Mouse (Mus musculus): ENCODE results near the gene Dusp7. TPM values are rescaled to one million over a fixed set of nuclear protein-coding genes. Genes with fewer than 3 reads are reported as not detected.

Dusp7 gene
- polyA plus RNA-seq, 1 experiment from 2014 or later = 24.9 TPM

- peaks cover 44% of the 10 kb centered on the region for H3K4me1 ChIP-seq (ENCODE audit: control insufficient read depth, insufficient read depth, low read length)
- H3K4me3 ChIP-seq (ENCODE audit: low read depth, low read length) = no peak overlapping the region
- no peaks in the 10 kb centered on the region for H3K9me3 ChIP-seq (ENCODE audit: control insufficient read depth, low read depth, low read length)
- H3K36me3 ChIP-seq (ENCODE audit: control insufficient read depth, insufficient read depth, low read length) = no peaks in the 10 kb centered on the region
- no peaks in the 10 kb centered on the region for H3K27me3 ChIP-seq (ENCODE audit: control insufficient read depth, insufficient read depth, low read length)
- peak overlapping the region; percentile 1; the same call in 1 of the 2 replicates for H3K27ac ChIP-seq (ENCODE audit: low read length)
- H3K9ac ChIP-seq (replicated peaks; ENCODE audit: low read depth, low read length) = no peak overlapping the region
- no peak for ATAC-seq (ENCODE audit: insufficient number of reproducible peaks, insufficient read depth, low FRiP score, low read depth)
- WGBS = 70% methylated on average over 9 of the region's 9 CpGs
- no peak overlapping the region for H3K4me2 ChIP-seq (replicated peaks; ENCODE audit: low read depth, low read length)
Observed at GRCm38 (mm10) chr9:106337620-106338019, 30.8 kb upstream of the Dusp7 start.

- no peaks in the 10 kb centered on the region for H3K36me3 ChIP-seq (ENCODE audit: control insufficient read depth, insufficient read depth, low read length)
- ATAC-seq (ENCODE audit: insufficient number of reproducible peaks, insufficient read depth, low FRiP score, low read depth) = peak; percentile 38; the same call in 1 of the 2 replicates
- H3K4me3 ChIP-seq (ENCODE audit: low read depth, low read length) = no peak overlapping the region
- H3K9me3 ChIP-seq (ENCODE audit: control insufficient read depth, low read depth, low read length) = no peaks in the 10 kb centered on the region
- no peaks in the 10 kb centered on the region for H3K27me3 ChIP-seq (ENCODE audit: control insufficient read depth, insufficient read depth, low read length)
- no peak overlapping the region for H3K9ac ChIP-seq (replicated peaks; ENCODE audit: low read depth, low read length)
- peak overlapping the region; percentile 23; the same call in 1 of the 2 replicates for H3K27ac ChIP-seq (ENCODE audit: low read length)
- no peak overlapping the region for H3K4me2 ChIP-seq (replicated peaks; ENCODE audit: low read depth, low read length)
- WGBS = 20% methylated on average over 10 of the region's 10 CpGs
- peaks cover 44% of the 10 kb centered on the region for H3K4me1 ChIP-seq (ENCODE audit: control insufficient read depth, insufficient read depth, low read length)
Observed at GRCm38 (mm10) chr9:106338462-106339172, 29.8 kb upstream of the Dusp7 start.

DNA sequence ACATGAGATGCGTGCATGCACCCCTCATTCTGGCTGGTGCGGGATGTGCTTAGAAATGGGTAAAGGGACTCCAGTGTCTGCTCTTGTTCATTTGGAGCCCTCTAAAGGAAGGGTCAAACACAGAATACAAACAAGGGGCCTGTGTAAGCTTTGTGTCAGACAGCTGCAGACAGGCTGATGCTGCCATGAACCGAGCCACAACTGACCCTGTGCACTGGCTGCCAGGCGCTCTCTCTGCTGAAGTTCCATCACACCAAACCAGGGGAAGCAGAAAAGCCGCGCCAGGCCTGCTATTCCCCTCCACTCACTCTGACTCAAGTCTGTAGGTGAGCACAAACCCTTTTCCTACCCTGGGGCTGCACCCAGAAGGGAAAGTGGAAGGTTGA is 29.3 kb upstream of the Dusp7 start:
- no peaks in the 10 kb centered on the region for H3K36me3 ChIP-seq (ENCODE audit: control insufficient read depth, insufficient read depth, low read length)
- peak overlapping the region; percentile 23; the same call in 1 of the 2 replicates for H3K27ac ChIP-seq (ENCODE audit: low read length)
- no peak overlapping the region for H3K9ac ChIP-seq (replicated peaks; ENCODE audit: low read depth, low read length)
- H3K9me3 ChIP-seq (ENCODE audit: control insufficient read depth, low read depth, low read length) = no peaks in the 10 kb centered on the region
- H3K4me3 ChIP-seq (ENCODE audit: low read depth, low read length) = no peak overlapping the region
- H3K27me3 ChIP-seq (ENCODE audit: control insufficient read depth, insufficient read depth, low read length) = no peaks in the 10 kb centered on the region
- 50% methylated on average over 6 of the region's 6 CpGs for WGBS
- peaks cover 44% of the 10 kb centered on the region for H3K4me1 ChIP-seq (ENCODE audit: control insufficient read depth, insufficient read depth, low read length)
- H3K4me2 ChIP-seq (replicated peaks; ENCODE audit: low read depth, low read length) = no peak overlapping the region
- no peak for ATAC-seq (ENCODE audit: insufficient number of reproducible peaks, insufficient read depth, low FRiP score, low read depth)

DNA sequence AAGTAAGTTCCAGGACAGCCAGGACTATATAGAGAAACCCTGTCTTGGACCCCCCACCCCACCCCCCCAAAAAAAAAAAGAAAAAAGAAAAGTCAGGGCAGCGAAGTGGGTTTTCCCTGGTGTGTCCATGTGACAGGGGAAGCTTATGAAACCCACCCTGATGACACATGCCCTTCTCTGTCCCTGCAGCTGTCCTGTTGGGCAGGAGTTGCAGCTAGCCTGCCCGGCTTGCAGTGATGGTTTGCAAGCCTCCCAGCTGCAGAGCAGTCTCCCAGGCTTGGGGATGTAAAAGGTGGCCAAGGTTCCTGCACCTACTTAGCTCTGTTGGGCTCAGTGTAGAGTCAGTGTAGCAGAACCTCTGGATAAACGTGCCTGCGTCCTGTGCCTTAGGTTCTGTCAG is 28.7 kb upstream of the Dusp7 start:
- Histone ChIP-seq H3K4me3 (ENCODE audit: low read depth, low read length) (no peak overlapping the region), H3K4me1 (ENCODE audit: control insufficient read depth, insufficient read depth, low read length) (peaks cover 47% of the 10 kb centered on the region), H3K36me3 (ENCODE audit: control insufficient read depth, insufficient read depth, low read length) (no peaks in the 10 kb centered on the region), H3K4me2 (replicated peaks; ENCODE audit: low read depth, low read length) (no peak overlapping the region), H3K27ac (ENCODE audit: low read length) (no peak overlapping the region; the same call in 1 of the 2 replicates), H3K9ac (replicated peaks; ENCODE audit: low read depth, low read length) (no peak overlapping the region), H3K27me3 (ENCODE audit: control insufficient read depth, insufficient read depth, low read length) (no peaks in the 10 kb centered on the region), H3K9me3 (ENCODE audit: control insufficient read depth, low read depth, low read length) (no peaks in the 10 kb centered on the region)
- 85% methylated on average over 4 of the region's 4 CpGs for WGBS
- ATAC-seq (ENCODE audit: insufficient number of reproducible peaks, insufficient read depth, low FRiP score, low read depth) = no peak

DNA sequence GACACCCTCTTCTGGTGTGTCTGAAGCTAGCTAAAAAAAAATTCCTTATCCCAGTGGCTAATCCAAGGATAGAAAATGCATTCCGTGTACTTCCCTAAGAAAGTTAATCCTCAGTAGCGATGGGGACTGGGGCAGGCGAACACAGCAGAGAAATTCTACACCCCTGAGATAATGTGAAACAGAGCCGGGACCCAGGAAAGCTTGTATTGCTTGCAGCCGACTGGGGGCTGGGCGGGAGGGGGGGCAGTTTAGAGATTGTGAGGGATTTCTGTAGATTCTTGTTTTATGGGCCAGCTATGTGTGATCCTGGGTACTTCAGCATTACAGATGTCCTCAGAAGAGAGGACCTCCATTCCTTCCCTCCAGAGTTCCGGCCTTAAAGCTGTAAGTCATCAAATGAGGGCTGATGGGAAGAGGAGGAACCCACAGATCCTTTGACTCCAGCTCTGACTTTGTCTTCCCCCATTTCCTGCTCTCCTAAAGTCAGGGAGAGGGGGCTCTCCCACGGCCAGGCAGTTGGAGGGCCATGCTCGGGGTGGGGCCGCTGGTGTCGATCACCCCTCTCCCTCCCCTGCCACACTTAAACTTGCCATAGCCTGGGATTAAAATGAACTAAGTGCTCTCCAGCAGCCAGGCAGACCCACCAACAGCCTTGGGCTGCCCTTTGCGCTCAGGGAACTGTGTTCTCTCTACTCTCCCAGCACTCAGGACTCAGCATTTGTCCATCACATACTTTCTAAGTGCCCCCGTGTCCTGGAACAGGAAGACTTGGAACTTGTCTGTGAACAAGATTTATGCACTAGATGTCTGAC is 27.7 kb upstream of the Dusp7 start:
- H3K4me2 ChIP-seq (replicated peaks; ENCODE audit: low read depth, low read length) = no peak overlapping the region
- peak overlapping the region; percentile 82 for H3K27ac ChIP-seq (ENCODE audit: low read length)
- WGBS = 35% methylated on average over 13 of the region's 13 CpGs
- H3K36me3 ChIP-seq (ENCODE audit: control insufficient read depth, insufficient read depth, low read length) = no peaks in the 10 kb centered on the region
- ATAC-seq (ENCODE audit: insufficient number of reproducible peaks, insufficient read depth, low FRiP score, low read depth) = peak; percentile 47; the same call in 1 of the 2 replicates
- H3K9ac ChIP-seq (replicated peaks; ENCODE audit: low read depth, low read length) = no peak overlapping the region
- H3K4me1 ChIP-seq (ENCODE audit: control insufficient read depth, insufficient read depth, low read length) = peaks cover 55% of the 10 kb centered on the region
- H3K4me3 ChIP-seq (ENCODE audit: low read depth, low read length) = no peak overlapping the region
- no peaks in the 10 kb centered on the region for H3K9me3 ChIP-seq (ENCODE audit: control insufficient read depth, low read depth, low read length)
- no peaks in the 10 kb centered on the region for H3K27me3 ChIP-seq (ENCODE audit: control insufficient read depth, insufficient read depth, low read length)

DNA sequence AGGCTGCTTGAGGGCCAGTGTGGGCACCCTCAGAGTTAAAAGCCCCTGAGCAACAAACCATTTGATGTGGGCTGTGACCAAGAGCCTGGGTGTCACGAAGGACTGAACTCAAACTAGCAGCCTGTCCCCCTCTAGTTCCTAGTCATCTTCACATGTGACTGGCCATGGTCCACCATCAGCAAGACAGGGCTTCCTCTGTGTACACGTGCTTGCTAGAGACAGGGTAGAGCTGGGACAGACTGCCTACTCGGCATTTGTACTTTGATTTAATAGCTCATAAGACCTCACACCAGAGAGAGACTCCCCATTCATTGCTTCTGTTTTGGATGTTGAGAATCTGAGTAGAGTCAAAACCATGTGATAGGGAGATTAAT is 27.1 kb upstream of the Dusp7 start:
- no peak overlapping the region for H3K9ac ChIP-seq (replicated peaks; ENCODE audit: low read depth, low read length)

DNA sequence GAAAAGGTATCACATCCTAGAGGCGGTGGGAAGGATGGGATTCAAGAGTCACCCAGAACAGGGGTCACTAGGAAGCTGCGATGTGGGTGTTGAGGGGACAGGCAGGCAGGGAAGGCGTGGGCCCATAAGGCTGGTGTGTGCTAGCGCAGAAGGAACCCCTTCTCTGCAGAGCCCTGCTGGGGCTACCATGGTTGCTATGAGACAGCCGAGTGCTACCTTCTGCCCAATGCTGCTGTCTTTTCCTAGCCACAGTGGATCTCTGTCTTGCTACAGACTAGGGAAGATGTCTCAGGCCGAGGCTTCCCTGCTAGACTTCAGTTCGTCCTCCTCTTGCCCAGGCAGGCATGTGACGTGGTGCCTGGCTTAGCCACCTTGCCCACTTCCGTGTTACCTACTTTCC is 25.9 kb upstream of the Dusp7 start:
- ATAC-seq (ENCODE audit: insufficient number of reproducible peaks, insufficient read depth, low FRiP score, low read depth) = no peak
- WGBS = 85% methylated on average over 9 of the region's 9 CpGs
- H3K9me3 ChIP-seq (ENCODE audit: control insufficient read depth, low read depth, low read length) = no peaks in the 10 kb centered on the region
- H3K27me3 ChIP-seq (ENCODE audit: control insufficient read depth, insufficient read depth, low read length) = no peaks in the 10 kb centered on the region
- H3K4me3 ChIP-seq (ENCODE audit: low read depth, low read length) = no peak overlapping the region
- H3K27ac ChIP-seq (ENCODE audit: low read length) = no peak overlapping the region; the same call in 1 of the 2 replicates
- H3K4me2 ChIP-seq (replicated peaks; ENCODE audit: low read depth, low read length) = no peak overlapping the region
- no peaks in the 10 kb centered on the region for H3K36me3 ChIP-seq (ENCODE audit: control insufficient read depth, insufficient read depth, low read length)
- peaks cover 50% of the 10 kb centered on the region for H3K4me1 ChIP-seq (ENCODE audit: control insufficient read depth, insufficient read depth, low read length)
- no peak overlapping the region for H3K9ac ChIP-seq (replicated peaks; ENCODE audit: low read depth, low read length)

More for the DNA sequence above, 27.1 kb upstream of the Dusp7 start:
- H3K4me1 ChIP-seq (ENCODE audit: control insufficient read depth, insufficient read depth, low read length) = peaks cover 55% of the 10 kb centered on the region
- WGBS = 44% methylated on average over 3 of the region's 3 CpGs
- no peaks in the 10 kb centered on the region for H3K27me3 ChIP-seq (ENCODE audit: control insufficient read depth, insufficient read depth, low read length)
- peak overlapping the region; percentile 82 for H3K27ac ChIP-seq (ENCODE audit: low read length)
- no peak overlapping the region for H3K4me2 ChIP-seq (replicated peaks; ENCODE audit: low read depth, low read length)
- H3K9me3 ChIP-seq (ENCODE audit: control insufficient read depth, low read depth, low read length) = no peaks in the 10 kb centered on the region
- H3K36me3 ChIP-seq (ENCODE audit: control insufficient read depth, insufficient read depth, low read length) = no peaks in the 10 kb centered on the region
- ATAC-seq (ENCODE audit: insufficient number of reproducible peaks, insufficient read depth, low FRiP score, low read depth) = no peak
- H3K4me3 ChIP-seq (ENCODE audit: low read depth, low read length) = no peak overlapping the region

DNA sequence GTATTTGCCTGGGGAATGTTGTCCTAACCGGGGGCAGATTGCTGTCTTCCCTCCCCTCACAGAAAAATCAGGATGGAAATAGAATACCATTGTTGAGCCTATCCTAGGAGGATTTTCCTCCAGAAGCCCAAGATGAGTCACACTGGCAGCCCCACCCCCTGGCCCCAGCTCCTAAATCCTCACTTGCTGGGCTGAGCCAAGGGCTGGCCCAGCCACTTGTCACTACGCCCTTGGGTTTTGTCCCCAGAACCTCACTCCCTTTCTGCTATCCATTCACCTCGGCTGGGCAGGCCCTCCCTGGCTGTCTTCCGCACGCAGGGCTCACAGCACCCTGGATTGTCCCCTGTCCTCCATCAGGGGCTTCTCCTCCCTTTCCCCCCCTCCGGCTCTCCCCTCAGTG is 23.3 kb upstream of the Dusp7 start:
- WGBS = 40% methylated on average over 6 of the region's 6 CpGs
- Histone ChIP-seq H3K4me3 (ENCODE audit: low read depth, low read length) (no peak overlapping the region), H3K4me2 (replicated peaks; ENCODE audit: low read depth, low read length) (0 out of 2 replicates have a peak overlapping the region, but pooled peaks have one; percentile 14), H3K27ac (ENCODE audit: low read length) (peak overlapping the region; percentile 33; the same call in 1 of the 2 replicates), H3K9ac (replicated peaks; ENCODE audit: low read depth, low read length) (no peak overlapping the region; the same call in 1 of the 2 replicates), H3K27me3 (ENCODE audit: control insufficient read depth, insufficient read depth, low read length) (no peaks in the 10 kb centered on the region), H3K9me3 (ENCODE audit: control insufficient read depth, low read depth, low read length) (no peaks in the 10 kb centered on the region), H3K36me3 (ENCODE audit: control insufficient read depth, insufficient read depth, low read length) (no peaks in the 10 kb centered on the region), H3K4me1 (ENCODE audit: control insufficient read depth, insufficient read depth, low read length) (peaks cover 30% of the 10 kb centered on the region; the same call in 1 of the 2 replicates)
- 0 out of 2 replicates have a peak, but pooled peaks have one; percentile 62 for ATAC-seq (ENCODE audit: insufficient number of reproducible peaks, insufficient read depth, low FRiP score, low read depth)

Data from stomach, embryonic 14.5 days (tissue).